Mouse (Mus musculus) embryonic fibroblast, embryonic 13.5 days (primary cell): ENCODE data around the gene Alad.

Source experiments
- CTCF ChIP-seq: IDR thresholded peaks from 2 replicates; pipeline ENCODE4 v1.5.1; 2011; ENCODE audit warnings: mild to moderate bottlenecking, control low read depth, low read length, moderate library complexity, borderline replicate concordance; ENCODE audit not compliant: insufficient read depth
- POLR2A ChIP-seq: IDR thresholded peaks from 2 replicates; pipeline ENCODE4 v1.6.1; 2011; ENCODE audit warnings: low read depth, mild to moderate bottlenecking, control low read depth, low read length, moderate library complexity

- no peak for TF ChIP-seq POLR2A
- TF ChIP-seq CTCF, result no peak
Observed at GRCm38 (mm10) chr4:62509946-62510345, 9.8 kb downstream of the Alad start.
